Mouse (Mus musculus) intestine, embryonic 14.5 days (tissue): ENCODE results near the gene Ccdc97. TPM values are rescaled to one million over a fixed set of nuclear protein-coding genes. Genes with fewer than 3 reads are reported as not detected.

ENCODE experiments used
- ATAC-seq: fragments of 200-750 bp; cut with Nextera tagmentation; replicated peaks from 2 replicates; pipeline ENCODE4 v1.8.0; 2017; ENCODE audit warnings: low read depth, moderate number of reproducible peaks, moderate TSS enrichment, moderate library complexity; ENCODE audit not compliant: low FRiP score, low TSS enrichment
- DNase-seq: peaks from one replicate; pipeline ENCODE4 v3.0.0-alpha.2; 2018; ENCODE audit warnings: low spot score
- H3K27ac ChIP-seq: fragments of 300-500 bp; sonication (generic); 2 replicates; pipeline ENCODE4 v1.5.1; 2014; ENCODE audit warnings: low read depth, mild to moderate bottlenecking, control low read depth
- H3K27me3 ChIP-seq: fragments of 300-500 bp; sonication (generic); replicated peaks from 2 replicates; pipeline ENCODE4 v1.6.1; 2014; ENCODE audit warnings: low read length, control low read depth; ENCODE audit not compliant: control insufficient read depth, insufficient read depth
- H3K36me3 ChIP-seq: fragments of 300-500 bp; sonication (generic); 2 replicates; pipeline ENCODE4 v1.6.1; 2014; ENCODE audit warnings: low read length, control low read depth; ENCODE audit not compliant: control insufficient read depth, insufficient read depth
- H3K4me1 ChIP-seq: fragments of 300-500 bp; sonication (generic); replicated peaks from 2 replicates; pipeline ENCODE4 v1.6.1; 2014; ENCODE audit warnings: low read length, control low read depth, mixed read lengths; ENCODE audit not compliant: control insufficient read depth, insufficient read depth
- H3K4me2 ChIP-seq: fragments of 300-500 bp; sonication (generic); 2 replicates; pipeline ENCODE4 v1.6.1; 2014; ENCODE audit warnings: low read length
- H3K4me3 ChIP-seq: fragments of 300-500 bp; sonication (generic); 2 replicates; pipeline ENCODE4 v1.5.1; 2014; ENCODE audit warnings: low read depth, low read length, control low read depth, mixed read lengths
- H3K9ac ChIP-seq: fragments of 300-500 bp; sonication (generic); 2 replicates; pipeline ENCODE4 v1.6.1; 2014; ENCODE audit warnings: mild to moderate bottlenecking, low read length
- H3K9me3 ChIP-seq: fragments of 300-500 bp; sonication (generic); 2 replicates; pipeline ENCODE4 v1.6.1; 2016; ENCODE audit warnings: low read length, control low read depth; ENCODE audit not compliant: control insufficient read depth
- WGBS: fragments of 180-500 bp; shearing (Covaris S2); extraction: QIAGEN DNeasy Blood & Tissue Kit; methylation state at CpG from one replicate; pipeline ENCODE4 v1.1.7; 2014; 5-methylcytosine and 5-hydroxymethylcytosine counted together
- polyA plus RNA-seq: library from polyadenylated mRNA; unstranded; fragments of >200 nt; fragmentation: Nextera tagmentation; extraction: Ambion mirVana; gene quantifications from 2 replicates; pipeline ENCODE4 v1.2.1, GENCODE M21; 2014

The Ccdc97 gene
- polyA plus RNA-seq, 1 experiment from 2014 or later: 27.4 TPM

- WGBS: 68% methylated on average over 8 of the region's 8 CpGs
Measured at GRCm38 (mm10) chr7:25694104-25694503, 24.8 kb downstream of the Ccdc97 start.

DNA sequence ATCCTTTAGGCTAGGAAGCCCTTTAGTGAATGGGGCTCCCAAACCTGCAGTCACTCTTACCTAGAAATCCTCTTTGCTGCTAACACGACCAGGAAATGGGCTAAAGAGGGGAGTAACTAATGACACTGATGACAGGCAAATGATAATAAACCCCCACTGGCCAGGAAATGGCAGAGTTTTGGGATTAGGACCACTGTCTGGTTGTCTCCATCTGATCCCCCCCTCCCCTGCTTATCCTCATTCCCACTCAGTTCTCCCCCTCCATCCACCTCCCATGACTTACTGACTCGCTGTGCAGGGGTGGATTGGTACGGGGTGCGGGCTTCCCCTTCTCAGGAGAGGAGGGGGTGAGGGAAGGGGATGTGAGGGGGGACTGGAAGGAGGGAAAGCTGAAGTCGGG is 28.8 kb downstream of the Ccdc97 start:
- no peak overlapping the region for H3K9ac ChIP-seq
- DNase-seq (no peak), ATAC-seq (no peak)
- H3K4me2 ChIP-seq: peak overlapping the region; percentile 90
- no peaks in the 10 kb centered on the region for H3K9me3 ChIP-seq
- WGBS: 42% methylated on average over 5 of the region's 5 CpGs
- H3K4me3 ChIP-seq: no peak overlapping the region
- H3K27ac ChIP-seq: no peak overlapping the region
- peaks cover 10% of the 10 kb centered on the region; the same call in 1 of the 2 replicates for H3K4me1 ChIP-seq
- H3K27me3 ChIP-seq: peaks cover 13% of the 10 kb centered on the region; the same call in 1 of the 2 replicates
- no peaks in the 10 kb centered on the region for H3K36me3 ChIP-seq

More at GRCm38 (mm10) chr7:25694104-25694503, 24.8 kb downstream of the Ccdc97 start:
- no peak overlapping the region for H3K4me2 ChIP-seq
- no peaks in the 10 kb centered on the region for H3K36me3 ChIP-seq
- H3K27me3 ChIP-seq: no peaks in the 10 kb centered on the region
- no peak overlapping the region for H3K27ac ChIP-seq
- no peak overlapping the region for H3K9ac ChIP-seq
- no peaks in the 10 kb centered on the region for H3K9me3 ChIP-seq
- no peak for ATAC-seq
- H3K4me1 ChIP-seq: peaks cover 4% of the 10 kb centered on the region; the same call in 1 of the 2 replicates
- DNase-seq: no peak
- no peak overlapping the region for H3K4me3 ChIP-seq

- no peak for DNase-seq
- H3K27ac ChIP-seq: 0 out of 2 replicates have a peak overlapping the region, but pooled peaks have one; percentile 3
- H3K9ac ChIP-seq: no peak overlapping the region
- peaks cover 10% of the 10 kb centered on the region; the same call in 1 of the 2 replicates for H3K4me1 ChIP-seq
- peak overlapping the region; percentile 90 for H3K4me2 ChIP-seq
- peaks cover 13% of the 10 kb centered on the region; the same call in 1 of the 2 replicates for H3K27me3 ChIP-seq
- no peaks in the 10 kb centered on the region for H3K9me3 ChIP-seq
- WGBS: 14% methylated on average over 12 of the region's 12 CpGs
- H3K36me3 ChIP-seq: no peaks in the 10 kb centered on the region
- no peak for ATAC-seq
- peak overlapping the region; percentile 59 for H3K4me3 ChIP-seq
Measured at GRCm38 (mm10) chr7:25689603-25690021, 29.3 kb downstream of the Ccdc97 start.

DNA sequence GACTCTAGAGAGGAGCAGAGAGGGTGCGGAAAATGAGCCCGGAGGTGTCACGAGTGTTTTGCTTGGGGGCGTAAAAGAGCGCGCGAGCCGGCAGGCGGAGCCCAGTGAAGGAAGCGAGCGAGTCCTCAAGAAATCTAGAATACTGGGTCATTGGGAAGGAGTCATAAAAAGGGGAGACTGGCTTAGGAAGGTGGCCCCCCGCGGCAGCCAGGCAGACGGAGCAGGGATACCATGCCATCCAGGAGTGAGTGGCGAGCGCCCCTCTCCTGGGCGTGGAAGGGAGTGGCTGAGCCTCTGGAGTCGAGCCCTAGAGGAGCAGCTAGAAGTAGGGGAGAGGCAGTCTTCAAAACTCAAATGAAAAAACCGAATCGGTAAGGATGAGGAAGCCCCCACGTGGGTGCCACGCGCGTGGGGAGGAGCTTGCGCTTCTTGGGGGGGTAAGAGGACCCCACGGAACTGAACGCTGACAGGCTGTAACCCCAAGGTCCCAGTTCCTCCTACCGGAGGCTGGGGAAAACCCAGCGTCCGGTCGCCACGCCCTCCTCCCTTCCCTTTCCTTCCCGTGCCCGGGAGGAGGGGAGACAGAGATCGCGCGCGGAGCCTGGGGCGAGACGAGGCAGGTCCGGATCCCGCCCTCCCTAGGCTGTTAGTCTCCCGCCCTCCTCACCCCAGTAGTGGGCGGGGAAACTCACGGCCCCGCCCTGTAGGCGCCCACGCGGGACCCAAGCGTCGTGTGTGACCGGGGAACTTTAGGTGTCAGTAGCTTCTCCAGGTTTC is 29.9 kb downstream of the Ccdc97 start:
- 0 out of 2 replicates have a peak overlapping the region, but pooled peaks have one; percentile 3 for H3K27ac ChIP-seq
- H3K9me3 ChIP-seq: no peaks in the 10 kb centered on the region
- no peaks in the 10 kb centered on the region for H3K36me3 ChIP-seq
- peak overlapping the region; percentile 59 for H3K4me3 ChIP-seq
- H3K4me2 ChIP-seq: peak overlapping the region; percentile 90
- peak overlapping the region; percentile 43 for H3K9ac ChIP-seq
- H3K27me3 ChIP-seq: peaks cover 13% of the 10 kb centered on the region; the same call in 1 of the 2 replicates
- ATAC-seq (peak; percentile 51), DNase-seq (peak; percentile 81)
- H3K4me1 ChIP-seq: peaks cover 10% of the 10 kb centered on the region; the same call in 1 of the 2 replicates
- under 1% methylated on average over 51 of the region's 52 CpGs for WGBS

- Histone ChIP-seq H3K4me2 (peak overlapping the region; percentile 90), H3K4me1 (peaks cover 10% of the 10 kb centered on the region; the same call in 1 of the 2 replicates), H3K36me3 (peaks cover 2% of the 10 kb centered on the region; the same call in 1 of the 2 replicates), H3K4me3 (peak overlapping the region; percentile 59), H3K27me3 (peaks cover 13% of the 10 kb centered on the region; the same call in 1 of the 2 replicates), H3K9ac (peak overlapping the region; percentile 43), H3K9me3 (no peaks in the 10 kb centered on the region), H3K27ac (peak overlapping the region; percentile 22; the same call in 1 of the 2 replicates)
- under 1% methylated on average over 47 of the region's 47 CpGs for WGBS
- DNase-seq: peak; percentile 70
- ATAC-seq: no peak
Measured at GRCm38 (mm10) chr7:25687811-25688401, 31.0 kb downstream of the Ccdc97 start.

- Histone ChIP-seq H3K4me3 (peak within 1 kb of the TSS; percentile 59), H3K27ac (peak within 1 kb of the TSS; percentile 62), H3K36me3 (peaks cover 4% of the 10 kb centered on the region; the same call in 1 of the 2 replicates), H3K9me3 (no peaks in the 10 kb centered on the region), H3K27me3 (peaks cover 13% of the 10 kb centered on the region; the same call in 1 of the 2 replicates), H3K4me1 (peaks cover 10% of the 10 kb centered on the region; the same call in 1 of the 2 replicates), H3K4me2 (peak within 1 kb of the TSS; percentile 90), H3K9ac (peak within 1 kb of the TSS; percentile 65)
- DNase-seq: peak; percentile 92
- peak; percentile 47; the same call in 1 of the 2 replicates for ATAC-seq
- WGBS: under 1% methylated on average over 54 of the region's 69 CpGs
Measured at GRCm38 (mm10) chr7:25686680-25687531, 32.0 kb downstream of the Ccdc97 start, which contains the start of gene Tgfb1. Tgfb1 (plus strand) TSS chr7:25687002.

DNA sequence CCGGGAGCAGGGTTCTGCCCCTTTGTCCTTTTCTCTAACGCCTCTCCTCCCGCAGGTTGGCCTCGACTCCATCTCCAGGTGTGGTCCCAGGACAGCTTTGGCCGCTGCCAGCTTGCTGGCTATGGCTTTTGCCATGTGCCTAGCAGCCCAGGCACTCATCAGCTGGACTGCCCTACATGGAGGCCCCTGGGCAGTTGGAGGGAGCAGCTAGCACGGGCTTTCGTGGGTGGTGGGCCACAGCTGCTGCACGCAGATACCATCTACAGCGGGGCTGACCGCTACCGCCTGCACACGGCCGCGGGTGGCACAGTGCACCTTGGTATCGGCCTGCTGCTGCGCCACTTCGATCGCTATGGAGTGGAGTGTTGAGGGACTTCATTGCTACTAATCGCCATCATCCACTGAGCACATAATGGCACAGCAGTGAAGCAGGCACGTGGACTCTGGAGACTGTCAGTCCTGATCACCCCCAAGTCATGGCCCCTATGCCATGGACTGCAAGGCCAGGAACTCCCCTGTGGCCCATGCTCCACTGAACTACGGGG is 32.9 kb downstream of the Ccdc97 start:
- peaks cover 4% of the 10 kb centered on the region; the same call in 1 of the 2 replicates for H3K36me3 ChIP-seq
- no peaks in the 10 kb centered on the region for H3K9me3 ChIP-seq
- H3K9ac ChIP-seq: no peak overlapping the region
- DNase-seq: no peak
- ATAC-seq: no peak
- 71% methylated on average over 21 of the region's 21 CpGs for WGBS
- peak overlapping the region; percentile 90 for H3K4me2 ChIP-seq
- peaks cover 13% of the 10 kb centered on the region; the same call in 1 of the 2 replicates for H3K4me1 ChIP-seq
- H3K27ac ChIP-seq: no peak overlapping the region
- H3K27me3 ChIP-seq: peaks cover 13% of the 10 kb centered on the region; the same call in 1 of the 2 replicates
- 0 out of 2 replicates have a peak overlapping the region, but pooled peaks have one; percentile 59 for H3K4me3 ChIP-seq
